Mouse (Mus musculus): Measurements from ENCODE around the gene Ube2l6.

- TF ChIP-seq CTCF (IDR thresholded peaks at IDR 0.05; ENCODE audit: control insufficient read depth, insufficient read depth, insufficient read length) (no peak), USF1 (IDR thresholded peaks at IDR 0.05; ENCODE audit: low read depth) (no peak), MAX (IDR thresholded peaks at IDR 0.05) (no peak), MYOD1 (IDR thresholded peaks at IDR 0.05; ENCODE audit: control insufficient read depth, insufficient read length, low read depth) (no peak), CEBPB (IDR thresholded peaks at IDR 0.05; ENCODE audit: low read depth) (no peak), FOSL1 (IDR thresholded peaks at IDR 0.05; ENCODE audit: insufficient read depth, low read length, poor library complexity, severe bottlenecking) (no peak)
Measured at GRCm38 (mm10) chr2:84843654-84844053, 45.0 kb downstream of the Ube2l6 start.
